Mouse (Mus musculus) heart, postnatal 0 days (tissue): Measurements from ENCODE around the gene Fam135a. TPM values are rescaled to one million over a fixed set of nuclear protein-coding genes. Genes with fewer than 3 reads are reported as not detected.
"Not testable (repeated sequence)": the region's sequence is repeated elsewhere in the genome, so short reads cannot be mapped to it uniquely, and the experiment has no call there.

ENCODE experiments used
- ATAC-seq: fragments of 200-750 bp; cut with Nextera tagmentation; 2 replicates; pipeline ENCODE4 v1.8.0; 2017; ENCODE audit warnings: low read depth, moderate number of reproducible peaks, moderate library complexity; ENCODE audit not compliant: insufficient read depth
- DNase-seq: peaks from one replicate; pipeline ENCODE4 v3.0.0-alpha.2; 2016; ENCODE audit warnings: low spot score
- H3K27ac ChIP-seq: fragments of 300-500 bp; sonication (generic); 2 replicates; pipeline ENCODE4 v1.5.1; 2014; ENCODE audit warnings: low read depth, mild to moderate bottlenecking
- H3K27me3 ChIP-seq: fragments of 300-500 bp; sonication (generic); 2 replicates; pipeline ENCODE4 v1.6.1; 2014; ENCODE audit warnings: low read length, mixed read lengths; ENCODE audit not compliant: control insufficient read depth, insufficient read depth
- H3K36me3 ChIP-seq: fragments of 300-500 bp; sonication (generic); replicated peaks from 2 replicates; pipeline ENCODE4 v1.6.1; 2014; ENCODE audit warnings: low read length, mixed read lengths; ENCODE audit not compliant: control insufficient read depth, insufficient read depth
- H3K4me1 ChIP-seq: fragments of 300-500 bp; sonication (generic); 2 replicates; pipeline ENCODE4 v1.6.1; 2014; ENCODE audit warnings: antibody characterized with exemption; ENCODE audit not compliant: control insufficient read depth, insufficient read depth
- H3K4me2 ChIP-seq: fragments of 300-500 bp; sonication (generic); 2 replicates; pipeline ENCODE4 v1.6.1; 2014; ENCODE audit warnings: low read depth, mild to moderate bottlenecking, low read length, moderate library complexity
- H3K4me3 ChIP-seq: fragments of 300-500 bp; sonication (generic); 2 replicates; pipeline ENCODE4 v1.5.1; 2014; ENCODE audit warnings: low read depth, low read length
- H3K9ac ChIP-seq: fragments of 300-500 bp; sonication (generic); replicated peaks from 2 replicates; pipeline ENCODE4 v1.6.1; 2014; ENCODE audit warnings: low read depth, low read length, mixed read lengths
- H3K9me3 ChIP-seq: fragments of 300-500 bp; sonication (generic); replicated peaks from 2 replicates; pipeline ENCODE4 v1.6.1; 2016; ENCODE audit warnings: low read length; ENCODE audit not compliant: control insufficient read depth
- CTCF ChIP-seq: IDR thresholded peaks from 2 replicates; pipeline ENCODE4 v1.5.1; 2016; ENCODE audit warnings: antibody characterized with exemption, control low read depth, low read depth
- EP300 ChIP-seq: IDR thresholded peaks from 2 replicates; pipeline ENCODE4 v1.6.1; 2016; ENCODE audit warnings: antibody characterized with exemption, low read depth
- WGBS: fragments of 180-500 bp; shearing (Covaris S2); extraction: QIAGEN DNeasy Blood & Tissue Kit; methylation state at CpG from one replicate; pipeline ENCODE4 v1.1.7; 2014; 5-methylcytosine and 5-hydroxymethylcytosine counted together
- polyA plus RNA-seq: library from polyadenylated mRNA; unstranded; fragments of >200 nt; fragmentation: Nextera tagmentation; extraction: Ambion mirVana; gene quantifications from 2 replicates; pipeline ENCODE4 v1.2.1, GENCODE M21; 2015
- total RNA-seq: library from RNA; depleted of rRNA; stranded (reverse); fragments of >200 nt; gene quantifications from 2 replicates; pipeline ENCODE4 v1.2.3, GENCODE M21; 2014; ENCODE audit warnings: low replicate concordance

Gene Fam135a
- total and polyA plus RNA-seq, 2 experiments from 2014 or later, result 18.0 to 25.2 TPM

DNA sequence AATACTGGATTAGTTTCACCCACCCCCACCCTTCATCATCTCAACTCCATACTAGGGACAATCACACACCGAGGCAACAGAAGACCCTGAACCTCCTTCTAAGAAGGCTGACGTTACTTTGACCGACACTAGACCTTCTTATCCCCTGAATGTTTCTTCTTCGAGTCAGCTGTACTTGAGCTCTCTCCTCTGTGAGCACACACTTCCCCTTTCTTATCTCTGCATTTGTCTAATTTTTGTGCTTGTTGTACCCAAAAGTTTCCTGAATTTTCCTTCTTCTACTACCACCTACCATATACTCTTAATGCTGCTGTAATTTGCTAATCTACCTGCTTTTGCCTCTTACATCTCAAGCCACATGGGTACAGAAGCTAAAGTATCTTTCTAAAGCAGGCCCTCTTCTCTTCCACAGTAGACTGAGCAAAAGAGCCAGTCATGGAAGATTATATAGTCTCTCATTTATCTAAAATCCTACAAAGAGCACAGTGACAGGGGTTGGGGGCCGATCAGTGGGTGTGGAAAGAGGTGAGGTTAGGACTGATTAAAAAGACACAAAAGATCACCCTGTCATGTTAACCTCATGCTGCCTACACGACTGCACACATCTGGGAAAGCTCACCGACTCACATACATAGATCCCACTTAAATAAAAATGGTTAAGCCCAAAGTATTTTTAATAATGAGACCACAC is 101.9 kb downstream of the Fam135a start:
- no peaks in the 10 kb centered on the region for H3K4me1 ChIP-seq
- DNase-seq, result no peak
- H3K27me3 ChIP-seq, result no peaks in the 10 kb centered on the region
- no peak overlapping the region for H3K4me3 ChIP-seq
- H3K27ac ChIP-seq, result no peak overlapping the region
- 87% methylated on average over 7 of the region's 7 CpGs for WGBS
- H3K9me3 ChIP-seq, result no peaks in the 10 kb centered on the region
- H3K36me3 ChIP-seq, result peaks cover 65% of the 10 kb centered on the region
- H3K9ac ChIP-seq, result no peak overlapping the region
- no peak for TF ChIP-seq CTCF
- TF ChIP-seq EP300, result no peak
- ATAC-seq, result no peak
- H3K4me2 ChIP-seq, result no peak overlapping the region

DNA sequence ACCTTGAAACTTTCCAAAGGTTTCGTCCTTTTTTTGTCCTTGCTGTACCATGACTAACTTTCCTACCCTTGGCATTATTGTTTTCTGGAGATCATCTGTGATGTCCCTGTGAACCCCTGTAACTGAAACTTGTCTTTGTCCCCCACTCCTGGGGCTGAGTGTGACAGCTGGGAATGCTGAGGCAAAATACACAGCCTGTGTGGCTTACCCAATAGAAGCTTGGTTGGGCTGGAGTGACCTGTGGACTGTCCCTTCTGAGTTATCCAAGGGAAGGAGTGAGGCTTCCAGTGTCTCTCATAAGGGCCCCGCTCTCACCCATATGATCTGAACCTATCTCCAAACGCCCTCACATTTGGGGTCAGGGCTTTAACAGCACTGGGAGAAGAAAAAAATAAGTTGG is 102.6 kb downstream of the Fam135a start:
- H3K27me3 ChIP-seq, result no peaks in the 10 kb centered on the region
- H3K4me1 ChIP-seq, result no peaks in the 10 kb centered on the region
- no peak for ATAC-seq
- WGBS, result 85% methylated on average over 3 of the region's 3 CpGs
- H3K9me3 ChIP-seq, result no peaks in the 10 kb centered on the region
- H3K4me2 ChIP-seq, result no peak overlapping the region
- DNase-seq, result no peak
- no peak for TF ChIP-seq EP300
- no peak for TF ChIP-seq CTCF
- no peak overlapping the region for H3K4me3 ChIP-seq
- no peak overlapping the region for H3K27ac ChIP-seq
- no peak overlapping the region for H3K9ac ChIP-seq
- H3K36me3 ChIP-seq, result peaks cover 57% of the 10 kb centered on the region

DNA sequence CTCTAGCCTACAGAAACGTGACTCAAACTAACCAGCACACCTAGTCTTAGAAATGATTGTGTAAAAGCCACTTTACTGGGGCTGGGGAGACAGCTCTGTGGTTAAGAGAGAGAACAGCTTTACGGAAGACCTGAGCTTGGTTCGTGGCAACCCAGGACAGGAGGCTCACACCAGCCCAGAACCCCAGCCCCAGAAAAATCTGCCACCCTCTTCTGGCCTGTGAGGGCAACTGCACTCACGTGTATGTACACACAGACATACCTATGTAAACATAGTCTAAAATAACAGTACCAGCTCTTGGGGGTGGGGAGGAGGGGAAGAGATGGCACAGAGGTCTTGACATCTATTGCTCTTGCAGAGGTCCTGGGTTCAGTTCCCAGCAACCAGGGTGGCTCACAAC is 104.7 kb downstream of the Fam135a start:
- no peak overlapping the region for H3K4me3 ChIP-seq
- ATAC-seq (no peak), DNase-seq (no peak)
- no peaks in the 10 kb centered on the region for H3K4me1 ChIP-seq
- WGBS, result 88% methylated on average over 4 of the region's 4 CpGs
- H3K27ac ChIP-seq, result no peak overlapping the region
- H3K9ac ChIP-seq, result no peak overlapping the region
- no peaks in the 10 kb centered on the region for H3K27me3 ChIP-seq
- H3K9me3 ChIP-seq, result no peaks in the 10 kb centered on the region
- H3K4me2 ChIP-seq, result no peak overlapping the region
- H3K36me3 ChIP-seq, result peaks cover 40% of the 10 kb centered on the region
- TF ChIP-seq CTCF (no peak), EP300 (no peak)

DNA sequence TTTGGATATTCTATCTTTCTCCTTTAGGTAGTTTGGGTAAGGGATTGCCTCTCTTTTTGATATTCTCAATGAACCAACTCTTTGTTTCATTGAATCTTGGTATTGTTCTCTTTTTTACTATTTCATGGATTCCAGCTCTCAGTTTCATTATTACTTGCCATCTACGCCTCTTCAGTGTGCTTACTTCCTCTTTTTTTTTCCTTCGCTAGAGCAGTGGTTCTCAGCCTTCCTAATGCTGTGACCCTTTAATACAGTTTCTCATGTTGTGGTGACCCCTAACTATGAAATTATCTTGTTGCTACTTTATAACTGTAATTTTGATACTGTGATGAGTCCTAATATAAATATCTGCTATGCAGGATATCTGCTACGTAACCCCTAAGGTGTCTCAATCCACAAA is 117.0 kb downstream of the Fam135a start:
- DNase-seq (no peak), ATAC-seq (no peak)
- no peak overlapping the region for H3K27ac ChIP-seq
- H3K27me3 ChIP-seq, result no peaks in the 10 kb centered on the region
- H3K4me1 ChIP-seq, result no peaks in the 10 kb centered on the region
- no peaks in the 10 kb centered on the region for H3K36me3 ChIP-seq
- H3K9me3 ChIP-seq, result no peaks in the 10 kb centered on the region
- 85% methylated on average over 3 of the region's 3 CpGs for whole genome bisulfite sequencing
- TF ChIP-seq EP300 (no peak), CTCF (no peak)
- H3K9ac ChIP-seq, result no peak overlapping the region
- no peak overlapping the region for H3K4me2 ChIP-seq
- no peak overlapping the region for H3K4me3 ChIP-seq

DNA sequence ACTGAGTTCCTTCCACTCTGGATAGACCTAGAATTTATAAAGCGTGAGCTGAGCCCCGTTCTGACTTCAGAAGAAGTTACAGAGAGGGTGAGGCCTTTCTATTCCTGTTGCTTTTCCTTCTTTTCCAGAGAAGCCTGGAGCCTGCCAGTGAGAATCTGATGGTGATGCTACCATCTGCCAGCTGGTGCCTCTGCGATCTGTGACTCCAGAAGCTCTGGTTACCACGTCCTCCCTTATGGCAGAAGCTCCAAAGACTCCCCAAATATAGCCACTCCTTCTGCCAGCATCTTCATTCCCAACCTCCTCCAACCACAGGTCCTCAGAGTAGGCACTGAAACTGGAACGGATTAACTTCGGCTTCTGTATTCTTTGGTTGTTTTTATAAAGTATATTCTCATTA is 121.9 kb downstream of the Fam135a start:
- Histone ChIP-seq H3K27me3 (no peaks in the 10 kb centered on the region), H3K4me2 (no peak overlapping the region), H3K27ac (no peak overlapping the region), H3K4me1 (no peaks in the 10 kb centered on the region), H3K36me3 (no peaks in the 10 kb centered on the region), H3K9me3 (no peaks in the 10 kb centered on the region), H3K9ac (no peak overlapping the region), H3K4me3 (no peak overlapping the region)
- TF ChIP-seq EP300, result no peak
- no peak for TF ChIP-seq CTCF
- DNase-seq (no peak), ATAC-seq (no peak)
- WGBS, result 75% methylated on average over 6 of the region's 6 CpGs

DNA sequence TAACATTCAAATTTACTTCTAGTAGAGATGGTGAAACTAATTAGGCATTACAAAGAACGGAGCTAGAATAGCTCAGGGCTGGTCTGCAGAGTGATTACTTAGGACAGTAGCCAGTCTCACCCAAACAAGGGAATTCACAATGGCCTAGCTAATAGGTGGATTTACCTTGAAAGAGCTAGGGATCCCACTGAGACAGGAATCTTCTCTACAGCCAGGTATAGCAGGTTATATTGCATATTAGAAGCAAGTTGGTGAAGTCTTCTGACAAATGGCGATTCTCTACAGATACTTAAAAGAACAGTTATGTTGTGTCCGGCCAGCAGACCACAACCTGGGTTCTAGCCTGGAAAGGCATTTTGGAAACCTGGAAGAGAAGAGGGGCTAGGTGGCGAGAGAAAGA is 129.0 kb downstream of the Fam135a start:
- WGBS, result 76% methylated on average over 3 of the region's 4 CpGs
- not testable (repeated sequence) for H3K9me3 ChIP-seq, DNase-seq, H3K36me3 ChIP-seq, H3K9ac ChIP-seq, H3K4me3 ChIP-seq, ATAC-seq, H3K4me1 ChIP-seq, H3K27ac ChIP-seq, H3K4me2 ChIP-seq, H3K27me3 ChIP-seq
